Mouse (Mus musculus) kidney, postnatal 14 days (tissue): ENCODE measurements at regions not wholly inside any gene's neighbourhood (a gene's known extent, or its start where the extent isn't known, plus 50 kb on each side); places are given as distances from the start of the nearest gene placed in this dataset.

ENCODE experiments used
- DNase-seq: peaks from one replicate; pipeline ENCODE4 v3.0.0; 2022; ENCODE audit warnings: mixed read lengths

DNA sequence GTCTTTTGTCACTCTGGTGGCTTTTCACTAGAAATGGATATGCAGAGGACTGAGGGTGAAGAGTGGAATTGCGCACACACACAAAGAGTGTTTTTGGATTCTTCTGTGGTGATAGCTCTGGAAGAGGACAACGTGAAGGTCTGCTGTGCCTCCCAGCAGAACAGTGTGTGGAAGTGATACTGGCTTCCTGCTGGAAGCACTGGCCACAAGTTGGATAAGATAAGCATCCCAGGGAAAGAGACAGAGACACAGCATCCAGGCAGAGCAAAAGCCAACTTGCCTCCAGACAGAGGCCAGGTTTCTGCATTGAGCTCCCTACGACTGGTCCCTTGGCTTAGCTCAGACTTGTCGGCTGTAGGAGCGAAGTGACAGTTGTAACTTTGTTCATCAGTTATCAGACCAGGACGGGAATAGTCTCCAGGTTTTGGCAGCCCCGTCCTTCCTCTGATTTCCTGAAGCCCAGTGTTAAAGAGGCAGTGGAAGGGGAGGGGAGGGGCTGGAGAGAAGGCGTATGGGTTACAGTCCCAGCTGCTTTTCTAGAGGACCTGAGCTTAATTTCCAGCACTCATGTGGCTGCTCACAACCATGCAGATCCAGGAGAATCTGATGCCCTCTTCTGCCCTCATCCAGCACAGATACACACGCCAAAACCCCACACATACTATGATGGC lies 89.2 kb downstream of the Tmem170b start:
- DNase-seq: no peak

DNA sequence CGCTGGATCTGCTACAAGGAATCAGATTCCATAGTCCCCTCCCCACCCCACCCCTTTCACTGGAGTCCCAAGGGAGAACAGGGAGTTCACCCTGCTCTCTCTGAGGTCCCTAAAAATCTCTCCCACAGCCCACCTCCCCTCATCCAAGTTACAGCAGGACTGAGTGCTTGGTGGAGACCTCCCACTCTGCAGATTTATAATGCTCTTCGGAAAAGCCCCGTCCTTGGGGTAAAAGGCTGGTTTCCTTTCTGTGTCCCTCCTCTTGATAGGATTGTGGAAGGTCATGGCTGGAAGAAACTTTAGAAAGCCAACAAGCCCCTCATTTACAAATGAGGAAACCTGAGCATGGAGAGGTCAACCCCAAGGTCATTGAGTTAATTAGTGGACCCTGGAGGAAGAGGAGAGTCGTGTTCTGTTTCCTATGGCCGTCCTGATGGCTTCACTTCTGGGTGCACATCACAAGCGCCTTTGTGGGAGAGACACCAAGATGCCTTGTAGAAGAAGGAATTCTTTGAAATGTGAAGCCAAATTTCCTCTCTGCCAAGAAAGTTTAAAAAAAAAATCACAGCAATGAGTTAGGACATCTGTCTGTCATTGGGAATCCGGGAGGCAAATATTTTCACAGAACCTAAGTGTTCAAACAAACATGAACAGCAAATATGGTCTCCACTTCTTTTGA lies 91.2 kb downstream of the Tmem170b start:
- no peak for DNase-seq

DNA sequence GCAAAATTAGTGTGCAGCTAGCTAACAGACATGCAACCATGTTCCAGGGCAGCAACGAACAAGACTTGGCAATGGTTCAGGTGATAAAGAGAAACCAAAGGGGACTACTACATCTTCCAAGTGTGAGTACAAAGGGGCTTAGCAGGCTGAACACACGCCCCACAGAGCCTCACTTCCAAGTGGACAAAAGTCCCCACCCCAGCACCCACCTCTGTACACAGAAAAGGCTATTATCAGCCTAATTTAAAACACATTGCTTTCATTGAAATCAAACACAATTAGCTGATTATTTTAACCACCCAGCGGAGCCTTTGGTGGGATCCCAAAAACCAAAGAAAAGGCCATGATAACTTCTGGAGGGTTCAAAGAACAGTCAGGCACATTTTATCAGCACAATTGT lies 95.6 kb downstream of the Tmem170b start:
- DNase-seq: no peak

GRCm38 (mm10) chr13:41701829-41702231 lies 96.1 kb downstream of the Tmem170b start:
- no peak for DNase-seq

DNA sequence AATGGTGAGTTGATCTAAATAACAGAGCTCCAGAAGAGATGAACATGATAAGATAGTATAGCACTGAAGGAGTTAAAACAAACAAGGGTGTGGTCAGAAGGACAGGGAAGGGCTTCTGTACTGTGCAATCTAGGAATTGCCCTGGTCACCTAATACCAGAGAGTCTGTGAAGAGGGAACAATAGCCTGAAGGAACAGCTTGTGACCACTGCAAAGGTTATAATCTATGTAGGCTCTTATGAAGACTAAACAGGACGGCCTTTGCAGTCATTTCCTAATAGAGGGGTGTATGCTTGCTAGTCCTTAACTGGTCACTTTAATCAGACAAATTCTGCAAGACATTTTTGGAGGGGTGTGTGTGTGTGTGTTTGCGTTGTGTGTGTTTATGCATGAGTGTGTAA lies 97.5 kb downstream of the Tmem170b start:
- DNase-seq: no peak

- peak; percentile 54 for DNase-seq
These were observed 97.9 kb downstream of the Tmem170b start for GRCm38 (mm10) chr13:41703618-41704017.

DNA sequence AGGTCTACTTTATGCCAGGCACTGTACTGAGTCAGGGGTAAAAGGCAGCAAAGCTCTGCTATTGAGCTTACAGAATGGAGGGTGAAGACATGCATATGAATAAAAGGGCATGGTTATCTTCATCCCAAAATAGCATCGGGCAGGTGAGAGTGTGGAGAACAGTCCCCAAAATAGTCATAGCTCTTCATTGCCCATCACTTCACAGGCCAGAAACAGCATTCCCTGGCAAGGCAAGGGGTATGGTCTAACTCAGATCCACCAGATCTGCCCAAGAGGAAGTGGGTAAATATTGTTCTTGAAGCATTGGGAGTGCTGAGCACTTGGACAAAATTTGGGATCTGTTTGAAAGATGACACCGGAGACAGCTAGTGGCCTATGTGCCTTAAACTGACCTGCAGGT lies 99.1 kb downstream of the Tmem170b start:
- DNase-seq: no peak

DNA sequence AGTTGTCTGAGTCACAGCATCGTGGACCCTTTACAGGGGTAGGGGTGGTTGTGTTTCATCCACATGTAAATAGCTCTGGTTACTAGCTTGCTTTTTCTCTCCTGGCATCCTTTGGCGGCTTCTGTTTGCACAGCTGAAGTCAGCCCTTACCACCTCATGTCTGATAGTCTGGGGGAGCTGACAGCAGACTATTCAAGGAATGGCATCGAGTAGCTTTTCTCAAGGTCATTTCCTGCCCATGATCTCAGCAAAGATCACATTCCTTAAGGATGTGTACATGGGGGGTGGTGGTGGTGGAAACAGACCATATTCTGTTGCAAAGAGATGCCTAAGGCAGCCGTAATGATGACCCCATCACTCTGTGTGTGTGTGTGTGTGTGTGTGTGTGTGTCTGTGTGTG lies 99.9 kb downstream of the Tmem170b start:
- DNase-seq: no peak

DNA sequence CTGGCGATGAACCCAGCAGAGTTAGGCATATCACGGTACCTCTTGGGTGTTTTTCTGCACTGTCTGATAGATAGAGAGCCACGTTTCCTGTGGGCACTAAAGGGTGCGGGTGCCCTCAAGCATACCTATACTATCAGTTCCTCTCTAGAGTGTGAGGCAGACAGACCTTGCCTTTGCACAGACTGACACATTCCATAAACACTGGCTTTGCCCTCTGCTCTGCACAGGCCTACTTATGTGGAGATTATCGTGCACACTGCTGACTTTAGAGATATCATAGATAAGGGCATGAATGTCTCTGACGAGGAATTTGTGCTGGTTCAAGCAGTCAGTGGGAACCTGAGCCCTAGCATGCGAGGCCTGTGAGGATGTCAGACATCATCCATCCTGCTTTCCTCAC lies 102.1 kb downstream of the Tmem170b start:
- no peak for DNase-seq

DNA sequence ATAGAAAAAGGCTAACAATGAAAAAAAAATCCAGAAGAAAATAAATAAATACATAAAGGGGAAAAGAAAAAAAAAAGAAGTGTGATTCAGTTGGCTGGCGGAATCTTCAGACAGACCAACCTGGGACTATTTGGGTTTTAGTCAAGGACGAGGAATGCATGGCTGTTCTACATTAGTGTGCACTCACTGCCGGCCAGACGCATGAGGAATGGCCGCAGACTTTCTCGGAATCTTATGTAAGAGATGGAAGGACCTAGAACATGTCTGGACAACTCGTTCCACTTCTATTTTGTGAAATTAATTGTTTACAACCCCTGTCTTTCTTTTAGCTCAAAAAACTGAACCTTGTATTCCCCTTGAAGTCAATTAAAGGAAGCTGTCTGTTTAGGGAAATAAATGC lies 103.4 kb downstream of the Tmem170b start:
- DNase-seq: no peak

DNA sequence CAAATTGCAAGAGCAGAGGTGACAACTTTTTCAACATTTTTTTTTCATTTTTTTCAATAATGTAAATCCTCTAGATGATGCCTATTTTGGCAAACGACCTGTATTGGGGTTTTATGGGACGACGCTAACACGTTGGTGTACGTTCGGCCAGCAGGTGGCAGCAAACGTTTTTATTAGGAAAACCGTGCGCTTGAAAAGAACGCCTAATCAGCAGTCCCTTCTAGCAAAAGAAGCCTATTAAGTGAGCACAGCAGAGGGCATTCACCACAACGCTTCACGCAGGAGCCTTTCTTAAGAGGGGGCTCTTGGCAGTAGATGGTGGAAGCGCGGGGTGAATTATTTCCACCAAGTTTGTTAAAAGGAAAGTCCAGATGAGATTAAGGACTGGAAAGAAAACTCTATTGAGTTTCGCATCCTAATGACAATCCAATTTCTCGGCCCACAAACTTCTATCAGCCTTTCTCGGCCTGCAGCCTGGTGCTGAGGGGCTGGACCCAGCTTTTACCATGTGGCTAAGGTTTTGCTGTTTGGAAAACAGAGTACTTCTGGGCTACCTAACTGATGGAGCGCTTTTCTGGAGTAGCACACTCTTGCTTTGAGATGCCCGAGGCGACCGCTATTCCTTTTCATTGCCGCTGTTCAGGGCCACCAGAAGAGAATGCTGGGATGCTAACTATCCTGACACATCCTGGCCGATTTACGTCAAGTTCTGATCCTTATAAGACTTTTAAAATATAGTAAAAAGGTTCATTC lies 103.9 kb downstream of the Tmem170b start:
- DNase-seq: peak; percentile 91

GRCm38 (mm10) chr13:41712616-41713015 lies 106.9 kb downstream of the Tmem170b start:
- no peak for DNase-seq
